Mouse (Mus musculus): ENCODE results near the gene Ccnyl1. TPM values are rescaled to one million over a fixed set of nuclear protein-coding genes. Genes with fewer than 3 reads are reported as not detected.

Ccnyl1 gene
- polyA plus RNA-seq, 1 experiment: 11.3 TPM

GRCm38 (mm10) chr1:64691581-64691980 lies 1.3 kb downstream of the Ccnyl1 start:
- no peak for DNase-seq (ENCODE audit: low read depth, low spot score)

GRCm38 (mm10) chr1:64695156-64695555 lies 4.9 kb downstream of the Ccnyl1 start:
- 93% methylated on average over 3 of the region's 3 CpGs for WGBS
- no peak for DNase-seq (ENCODE audit: low read depth, low spot score)

More at GRCm38 (mm10) chr1:64691581-64691980, 1.3 kb downstream of the Ccnyl1 start:
- 5% methylated on average over 9 of the region's 9 CpGs for WGBS

- 76% methylated on average over 3 of the region's 3 CpGs for WGBS
- DNase-seq (ENCODE audit: low read depth, low spot score): no peak
Measured at GRCm38 (mm10) chr1:64701780-64702179, 11.5 kb downstream of the Ccnyl1 start.

- 33% methylated on average over 6 of the region's 6 CpGs for WGBS
- peak; percentile 50 for DNase-seq (ENCODE audit: low read depth, low spot score)
Measured at GRCm38 (mm10) chr1:64705230-64705629, 15.0 kb downstream of the Ccnyl1 start.

- WGBS: 90% methylated on average over 2 of the region's 2 CpGs
- DNase-seq (ENCODE audit: low read depth, low spot score): no peak
Measured at GRCm38 (mm10) chr1:64706610-64707009, 16.4 kb downstream of the Ccnyl1 start.

GRCm38 (mm10) chr1:64709891-64710290 lies 19.6 kb downstream of the Ccnyl1 start:
- no peak for DNase-seq (ENCODE audit: low read depth, low spot score)
- WGBS: 10% methylated on average over 2 of the region's 2 CpGs

- no peak for DNase-seq (ENCODE audit: low read depth, low spot score)
- WGBS: 81% methylated on average over 14 of the region's 14 CpGs
Measured at GRCm38 (mm10) chr1:64712006-64712760, 21.9 kb downstream of the Ccnyl1 start.

- 71% methylated on average over 2 of the region's 2 CpGs for WGBS
- no peak for DNase-seq (ENCODE audit: low read depth, low spot score)
Measured at GRCm38 (mm10) chr1:64715458-64715857, 25.2 kb downstream of the Ccnyl1 start.

GRCm38 (mm10) chr1:64716589-64717304 lies 26.5 kb downstream of the Ccnyl1 start:
- DNase-seq (ENCODE audit: low read depth, low spot score): no peak
- 77% methylated on average over 7 of the region's 7 CpGs for WGBS

GRCm38 (mm10) chr1:64717504-64717903 lies 27.2 kb downstream of the Ccnyl1 start:
- DNase-seq (ENCODE audit: low read depth, low spot score): no peak

GRCm38 (mm10) chr1:64721034-64721587 lies 30.9 kb downstream of the Ccnyl1 start:
- DNase-seq (ENCODE audit: low read depth, low spot score): no peak
- 90% methylated on average over 10 of the region's 10 CpGs for WGBS

GRCm38 (mm10) chr1:64730046-64730445 lies 39.8 kb downstream of the Ccnyl1 start:
- WGBS: 79% methylated on average over 4 of the region's 4 CpGs
- no peak for DNase-seq (ENCODE audit: low read depth, low spot score)

- no peak for DNase-seq (ENCODE audit: low read depth, low spot score)
- WGBS: 71% methylated on average over 16 of the region's 16 CpGs
Measured at GRCm38 (mm10) chr1:64731341-64732020, 41.2 kb downstream of the Ccnyl1 start.

- no peak for DNase-seq (ENCODE audit: low read depth, low spot score)
- WGBS: 71% methylated on average over 10 of the region's 10 CpGs
Measured at GRCm38 (mm10) chr1:64732161-64732560, 41.9 kb downstream of the Ccnyl1 start.

- no peak for DNase-seq (ENCODE audit: low read depth, low spot score)
- 71% methylated on average over 7 of the region's 7 CpGs for WGBS
Measured at GRCm38 (mm10) chr1:64732637-64733200, 42.5 kb downstream of the Ccnyl1 start.

GRCm38 (mm10) chr1:64733453-64734245 lies 43.4 kb downstream of the Ccnyl1 start:
- no peak for DNase-seq (ENCODE audit: low read depth, low spot score)
- 75% methylated on average over 11 of the region's 11 CpGs for WGBS

- DNase-seq (ENCODE audit: low read depth, low spot score): no peak
- WGBS: 36% methylated on average over 58 of the region's 58 CpGs
Measured at GRCm38 (mm10) chr1:64734771-64735750, 44.8 kb downstream of the Ccnyl1 start.
